Mouse (Mus musculus) hematopoietic stem cell, adult 5-6 weeks (primary cell): ENCODE measurements around the gene Robo1. TPM values are rescaled to one million over a fixed set of nuclear protein-coding genes. Genes with fewer than 3 reads are reported as not detected.

Experiments used
- ATAC-seq, 2 experiments: fragments of 125-278 bp in 1 of 2; replicated peaks in 1 of 2; 2 replicates each; pipeline ENCODE4 v1.8.0; 2016 to 2017; ENCODE audit warnings: inconsistent platforms in 2 of 2, mild to moderate bottlenecking in 2 of 2, moderate number of reproducible peaks in 2 of 2, low read depth in 1 of 2, moderate TSS enrichment in 1 of 2; ENCODE audit not compliant: low FRiP score in 2 of 2, poor library complexity in 2 of 2, severe bottlenecking in 2 of 2, insufficient read depth in 1 of 2, low TSS enrichment in 1 of 2
- total RNA-seq: library from RNA; stranded (forward); fragments of 172-1452, 232-1000 nt; gene quantifications from 2 replicates; pipeline ENCODE4 v1.2.3, GENCODE M21; 2017

Robo1 gene
- total RNA-seq, 1 experiment from 2014 or later: 0.40 TPM

- ATAC-seq: no peak
Observed at GRCm38 (mm10) chr16:72563196-72563963, 255.3 kb downstream of the Robo1 start.

DNA sequence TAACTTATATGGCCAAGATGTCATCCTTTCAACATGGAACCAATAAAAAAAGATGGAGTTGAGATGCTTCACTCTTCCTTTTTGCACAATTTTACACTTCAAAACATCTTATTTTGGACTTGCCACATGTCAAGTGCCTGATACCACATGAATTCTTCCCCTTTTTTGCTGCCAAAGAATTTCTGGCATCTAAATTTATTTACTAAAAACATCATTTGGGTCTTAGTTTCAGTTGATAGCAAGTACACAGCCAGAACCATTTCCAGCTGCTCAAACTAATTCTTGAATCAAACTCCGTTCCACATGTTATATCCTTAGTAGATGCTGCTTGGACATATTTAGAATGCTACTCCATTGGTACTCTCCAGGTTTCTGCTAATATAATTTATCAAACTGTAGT is 267.1 kb downstream of the Robo1 start:
- no peak for ATAC-seq

- no peak for ATAC-seq
Observed at GRCm38 (mm10) chr16:72576956-72577355, 268.9 kb downstream of the Robo1 start.

DNA sequence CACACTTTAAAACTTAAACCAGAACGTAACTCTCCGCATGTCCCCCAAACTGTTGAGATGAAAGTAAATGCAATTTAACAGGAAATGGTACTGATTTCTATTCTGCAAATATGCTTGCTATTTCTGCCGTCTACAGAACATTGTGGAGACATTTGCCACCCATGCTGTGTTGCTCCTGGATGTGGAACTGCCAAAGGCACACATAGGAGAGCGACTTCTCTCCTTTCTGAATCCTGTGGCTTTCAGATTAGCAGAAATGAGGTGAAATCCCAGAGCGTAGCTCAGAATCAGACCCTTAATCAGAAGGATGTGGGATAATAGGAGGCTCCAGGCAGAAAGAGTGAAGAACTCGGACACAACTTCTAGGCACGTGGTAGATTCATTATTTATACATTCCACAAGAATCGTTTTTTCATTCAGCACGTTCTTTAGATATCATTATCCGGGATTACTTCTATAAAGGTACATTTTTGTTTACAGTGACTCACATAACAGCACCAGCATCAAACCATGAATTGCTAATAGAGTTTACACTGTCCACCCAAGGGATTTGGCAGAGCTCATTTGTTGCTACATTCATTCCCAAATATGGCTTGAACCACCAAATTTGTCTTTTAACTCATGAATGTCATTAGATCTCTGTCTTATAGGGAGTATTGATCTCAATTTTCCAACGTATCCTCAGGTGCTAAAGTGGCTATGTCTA is 276.5 kb downstream of the Robo1 start:
- ATAC-seq: no peak

DNA sequence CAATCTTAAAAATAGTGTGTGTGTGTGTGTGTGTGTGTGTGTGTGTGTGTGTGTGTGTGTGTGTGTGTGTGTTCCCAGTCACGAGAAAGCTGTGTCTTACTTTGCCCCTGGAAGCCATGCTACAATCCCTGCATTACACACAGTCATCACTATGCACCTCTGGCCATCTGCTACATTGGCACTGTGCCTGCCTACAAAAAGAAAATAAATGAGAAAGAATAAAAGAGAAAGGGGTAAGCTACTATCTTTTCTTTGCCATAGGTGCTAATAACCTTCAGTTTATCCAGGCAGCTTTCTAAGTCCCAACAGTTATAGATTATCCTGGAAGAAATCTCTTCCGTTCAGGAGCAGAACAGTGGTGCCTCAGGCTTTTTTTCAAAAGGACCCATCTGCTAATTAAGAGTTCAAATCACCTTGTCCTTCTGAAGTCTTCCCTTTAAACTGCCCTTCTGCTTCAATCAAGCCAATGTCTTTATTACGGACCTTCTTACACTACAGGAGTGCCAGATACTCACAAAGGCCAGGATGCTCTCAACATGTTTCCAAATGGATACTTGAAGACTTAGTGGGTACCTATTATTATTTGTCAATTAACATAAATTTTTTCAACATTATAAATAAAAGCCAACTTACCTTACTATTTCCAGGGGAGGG is 277.2 kb downstream of the Robo1 start:
- ATAC-seq: no peak

GRCm38 (mm10) chr16:72587376-72588072 is 279.4 kb downstream of the Robo1 start:
- ATAC-seq: no peak

DNA sequence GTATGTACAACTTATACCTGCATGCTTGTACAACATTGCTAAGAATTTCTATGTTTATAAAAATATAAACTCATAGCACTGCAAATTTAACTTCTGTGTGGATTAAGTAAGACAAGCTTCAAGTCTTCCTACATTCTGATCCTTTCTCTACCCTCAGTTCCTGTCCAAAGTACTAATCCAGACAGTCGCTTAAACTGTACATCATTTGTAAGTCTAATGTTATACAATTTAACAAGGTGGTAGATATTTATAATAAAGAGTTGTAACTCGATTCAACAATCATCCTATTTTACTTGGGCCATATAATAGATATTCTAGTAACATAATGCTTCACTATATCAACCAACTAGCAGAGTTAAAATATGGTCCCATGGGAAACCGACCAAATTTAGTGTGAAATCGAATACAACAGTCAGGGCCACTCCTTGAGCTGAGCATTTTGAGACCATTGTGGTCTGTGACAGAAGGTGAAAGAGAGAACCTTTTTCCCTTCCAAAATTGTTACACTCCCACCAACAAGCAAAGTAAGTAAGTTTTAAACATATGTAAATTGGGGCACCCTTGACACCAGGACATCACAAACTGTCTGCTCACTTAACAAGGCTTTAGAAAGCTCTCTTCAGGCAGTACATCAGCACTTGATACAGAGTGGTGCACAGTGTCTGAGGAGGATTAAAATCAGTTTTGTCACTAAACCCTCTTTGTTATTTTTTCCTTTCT is 295.5 kb downstream of the Robo1 start:
- ATAC-seq: no peak

- ATAC-seq: peak; percentile 62 to 68; a peak in 3 of 4 replicates
Observed at GRCm38 (mm10) chr16:72605066-72605465, 297.0 kb downstream of the Robo1 start.

- ATAC-seq: no peak
Observed at GRCm38 (mm10) chr16:72610661-72611112, 302.6 kb downstream of the Robo1 start.

DNA sequence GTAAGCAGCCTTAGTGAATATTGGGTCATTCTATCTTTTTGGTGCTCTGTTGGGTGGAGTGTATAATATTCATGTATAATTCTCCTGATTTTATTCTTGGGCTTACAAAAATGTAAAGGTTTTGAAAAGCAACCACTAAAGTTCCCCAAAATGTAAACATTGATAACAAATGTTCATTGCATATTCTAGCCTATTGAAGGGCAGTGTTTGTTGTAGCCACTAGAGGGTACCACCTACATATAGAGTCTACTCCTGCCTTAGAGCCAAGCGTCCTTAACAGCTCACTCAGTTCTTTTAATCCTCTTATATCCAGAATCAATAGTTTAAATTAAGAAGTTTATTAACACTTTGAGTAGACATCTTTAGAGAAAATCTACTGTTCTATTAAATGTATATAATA is 306.8 kb downstream of the Robo1 start:
- peak in 1 of 2 experiments; percentile 89; a peak in 3 of 4 replicates for ATAC-seq

- ATAC-seq: no peak
Observed at GRCm38 (mm10) chr16:72615360-72615759, 307.3 kb downstream of the Robo1 start.

- no peak for ATAC-seq
Observed at GRCm38 (mm10) chr16:72622371-72622770, 314.3 kb downstream of the Robo1 start.

DNA sequence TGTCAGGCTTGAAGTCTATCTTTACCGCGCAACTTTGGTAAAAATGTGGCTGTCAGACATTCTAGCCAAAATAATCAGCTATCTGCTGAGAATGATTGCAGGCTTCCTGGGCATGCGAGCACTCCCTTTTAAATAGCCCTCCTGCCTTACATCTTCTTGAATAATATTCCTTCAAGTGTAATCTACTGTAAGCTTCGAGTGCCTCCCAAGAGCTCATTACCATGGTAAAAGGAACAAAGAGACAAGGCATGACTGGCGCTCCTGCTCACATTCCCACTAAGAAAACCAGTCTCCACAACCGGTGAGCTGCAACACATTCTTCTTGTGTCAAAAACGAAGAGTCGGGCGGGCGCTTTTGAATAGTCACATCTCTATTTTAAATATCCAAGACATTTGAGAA is 314.8 kb downstream of the Robo1 start:
- ATAC-seq: no peak

DNA sequence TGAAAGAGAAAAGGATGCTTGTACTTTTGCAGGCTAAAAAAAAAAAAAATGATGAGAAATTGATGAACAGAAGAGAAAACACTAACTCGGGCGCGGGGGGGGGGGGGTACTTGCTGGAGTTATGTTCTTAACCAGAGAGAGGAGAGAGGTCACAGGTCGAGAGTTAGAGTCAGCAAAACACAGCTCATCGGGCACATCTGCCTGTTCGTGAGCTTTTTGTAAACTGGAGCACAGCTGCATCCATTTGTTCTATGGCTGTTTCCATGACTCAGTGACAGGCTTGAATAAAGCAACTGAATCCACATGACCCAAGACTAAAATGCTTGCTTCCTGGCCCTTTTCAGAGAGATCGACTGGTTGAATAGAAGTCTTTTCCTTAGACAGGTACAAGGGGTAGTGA is 325.7 kb downstream of the Robo1 start:
- no peak for ATAC-seq

DNA sequence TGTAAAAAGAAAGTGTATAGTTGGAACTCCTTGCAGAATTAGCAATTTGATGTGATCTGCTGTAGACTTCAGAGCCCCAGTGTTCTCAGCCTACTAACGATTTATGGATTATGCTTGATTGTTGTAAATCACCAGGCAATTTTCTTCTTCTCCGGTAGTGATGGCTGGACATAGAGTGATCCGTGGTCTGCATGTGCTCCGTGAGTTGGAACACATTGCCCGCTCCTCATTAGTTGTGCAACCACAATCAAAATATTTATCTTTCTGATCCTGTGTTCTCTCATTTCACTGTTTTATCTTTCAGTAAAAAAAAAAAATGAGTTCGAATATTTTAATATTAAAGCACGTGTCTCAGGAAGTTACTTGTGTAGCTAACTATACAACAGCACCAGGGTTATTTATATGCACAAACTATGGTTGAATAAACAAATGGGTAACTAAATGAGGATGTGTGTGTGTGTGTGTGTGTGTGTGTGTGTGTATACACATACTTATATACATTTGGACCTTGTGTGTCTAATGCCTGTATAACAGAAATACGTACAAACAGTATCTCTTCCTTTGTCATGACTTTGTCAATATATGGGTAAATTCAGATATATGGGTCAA is 331.3 kb downstream of the Robo1 start:
- no peak for ATAC-seq

- no peak for ATAC-seq
Observed at GRCm38 (mm10) chr16:72640932-72641811, 333.1 kb downstream of the Robo1 start.
